Mouse (Mus musculus): ENCODE results near the gene Kif26b. TPM values are rescaled to one million over a fixed set of nuclear protein-coding genes. Genes with fewer than 3 reads are reported as not detected.

The Kif26b gene
- total and polyA plus RNA-seq, 3 experiments: 0.86 to 3.0 (median 2.4) TPM

DNA sequence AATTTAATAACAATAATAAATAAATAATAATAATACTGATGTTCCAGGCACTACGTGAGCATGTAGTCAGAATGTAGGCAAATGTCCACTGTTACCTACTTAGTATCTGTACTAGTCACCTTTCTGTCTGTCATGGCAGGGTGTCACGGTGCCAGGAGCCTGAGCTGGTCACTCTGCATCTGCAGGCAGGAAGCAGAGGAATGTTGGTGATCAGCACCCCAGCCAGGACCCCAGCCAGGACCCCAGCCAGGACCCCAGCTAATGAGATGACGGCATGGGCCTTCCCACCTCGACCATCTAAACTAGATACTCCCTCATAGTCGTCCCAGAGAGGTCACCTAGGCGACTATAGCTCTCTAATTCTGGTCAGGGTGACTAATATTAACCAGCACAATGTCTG lies 288.6 kb downstream of the Kif26b start:
- Histone ChIP-seq H3K27me3 (ENCODE audit: control insufficient read depth, insufficient read depth, low read length) (no peaks in the 10 kb centered on the region), H3K4me1 (ENCODE audit: control insufficient read depth, insufficient read depth, low read length) (no peaks in the 10 kb centered on the region), H3K9ac (ENCODE audit: low read depth, low read length) (no peak overlapping the region), H3K4me3 (no peak overlapping the region), H3K27ac (no peak overlapping the region), H3K79me2 (replicated peaks; ENCODE audit: control insufficient read depth, insufficient read depth, low read length) (no peaks in the 10 kb centered on the region), H3K36me3 (ENCODE audit: control insufficient read depth, insufficient read depth, low read length) (no peaks in the 10 kb centered on the region)
- TF ChIP-seq POLR2A (IDR thresholded peaks at IDR 0.05; ENCODE audit: insufficient read depth, low read depth, low read length) (no peak), EP300 (IDR thresholded peaks at IDR 0.05; ENCODE audit: insufficient read depth, low read depth, low read length) (no peak), CTCF (IDR thresholded peaks at IDR 0.05) (no peak)
- 72% methylated on average over 6 of the region's 6 CpGs for WGBS
- DNase-seq: no peak
- intact Hi-C loops (cut with DNase I): no loop called here

DNA sequence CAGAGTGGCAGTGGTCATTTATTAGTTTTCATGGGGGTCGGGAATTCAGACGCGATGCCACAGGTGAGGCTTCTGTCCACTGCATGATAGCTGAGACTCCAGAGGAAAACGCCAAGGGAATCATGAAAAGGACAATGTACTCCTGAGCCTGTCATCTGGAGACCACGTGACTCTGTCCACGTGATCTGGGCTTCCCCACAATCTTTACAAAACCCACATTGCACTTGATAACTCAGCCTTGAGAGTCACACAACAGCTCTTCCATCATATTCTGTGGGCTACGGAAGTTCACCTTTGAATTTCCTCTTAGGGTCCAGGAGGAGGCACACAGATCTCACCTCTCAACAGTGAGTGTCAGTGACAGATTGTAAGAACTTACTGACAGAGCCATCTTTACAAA lies 290.1 kb downstream of the Kif26b start:
- 73% methylated on average over 7 of the region's 7 CpGs for WGBS
- Histone ChIP-seq H3K9ac (ENCODE audit: low read depth, low read length) (no peak overlapping the region), H3K27ac (no peak overlapping the region), H3K4me1 (ENCODE audit: control insufficient read depth, insufficient read depth, low read length) (no peaks in the 10 kb centered on the region), H3K4me3 (no peak overlapping the region), H3K27me3 (ENCODE audit: control insufficient read depth, insufficient read depth, low read length) (no peaks in the 10 kb centered on the region), H3K79me2 (replicated peaks; ENCODE audit: control insufficient read depth, insufficient read depth, low read length) (no peaks in the 10 kb centered on the region), H3K36me3 (ENCODE audit: control insufficient read depth, insufficient read depth, low read length) (no peaks in the 10 kb centered on the region)
- no peak for DNase-seq
- intact Hi-C loops (cut with DNase I): no loop called here
- no peak for TF ChIP-seq EP300 (IDR thresholded peaks at IDR 0.05; ENCODE audit: insufficient read depth, low read depth, low read length)
- TF ChIP-seq POLR2A (IDR thresholded peaks at IDR 0.05; ENCODE audit: insufficient read depth, low read depth, low read length): no peak
- TF ChIP-seq CTCF (IDR thresholded peaks at IDR 0.05): no peak

DNA sequence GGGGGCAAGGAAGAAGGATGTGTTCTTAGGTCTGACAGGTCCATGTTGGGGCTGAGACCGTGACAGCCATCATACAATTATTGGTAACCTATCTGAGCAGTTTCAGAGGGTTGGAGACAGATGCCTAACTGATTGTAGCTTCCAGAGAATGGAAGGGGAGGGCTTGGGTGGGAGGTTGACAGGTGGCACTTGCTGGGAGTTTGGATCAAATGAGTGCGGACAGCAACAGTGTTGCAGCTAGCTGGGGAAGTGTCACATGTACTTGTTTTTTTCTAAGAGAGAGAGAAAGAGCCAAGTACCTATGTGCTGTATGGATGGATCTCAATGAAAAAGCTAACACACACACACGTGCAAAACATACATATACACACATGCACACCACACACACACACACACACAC lies 291.2 kb downstream of the Kif26b start:
- Histone ChIP-seq H3K36me3 (ENCODE audit: control insufficient read depth, insufficient read depth, low read length) (no peaks in the 10 kb centered on the region), H3K27ac (no peak overlapping the region), H3K27me3 (ENCODE audit: control insufficient read depth, insufficient read depth, low read length) (no peaks in the 10 kb centered on the region), H3K4me1 (ENCODE audit: control insufficient read depth, insufficient read depth, low read length) (no peaks in the 10 kb centered on the region), H3K79me2 (replicated peaks; ENCODE audit: control insufficient read depth, insufficient read depth, low read length) (no peaks in the 10 kb centered on the region), H3K4me3 (no peak overlapping the region), H3K9ac (ENCODE audit: low read depth, low read length) (no peak overlapping the region)
- 88% methylated on average over 3 of the region's 3 CpGs for WGBS
- intact Hi-C loops (cut with DNase I): no loop called here
- TF ChIP-seq POLR2A (IDR thresholded peaks at IDR 0.05; ENCODE audit: insufficient read depth, low read depth, low read length) (no peak), EP300 (IDR thresholded peaks at IDR 0.05; ENCODE audit: insufficient read depth, low read depth, low read length) (no peak), CTCF (IDR thresholded peaks at IDR 0.05) (no peak)
- DNase-seq: no peak

- Histone ChIP-seq H3K9ac (ENCODE audit: low read depth, low read length) (no peak overlapping the region), H3K36me3 (ENCODE audit: control insufficient read depth, insufficient read depth, low read length) (no peaks in the 10 kb centered on the region), H3K27ac (no peak overlapping the region), H3K27me3 (ENCODE audit: control insufficient read depth, insufficient read depth, low read length) (no peaks in the 10 kb centered on the region), H3K4me1 (ENCODE audit: control insufficient read depth, insufficient read depth, low read length) (no peaks in the 10 kb centered on the region), H3K4me3 (no peak overlapping the region), H3K79me2 (replicated peaks; ENCODE audit: control insufficient read depth, insufficient read depth, low read length) (no peaks in the 10 kb centered on the region)
- WGBS: 80% methylated on average over 14 of the region's 14 CpGs
- intact Hi-C loops (cut with DNase I): no loop called here
- no peak for TF ChIP-seq EP300 (IDR thresholded peaks at IDR 0.05; ENCODE audit: insufficient read depth, low read depth, low read length)
- DNase-seq: no peak
Measured at GRCm38 (mm10) chr1:178820556-178821435, 291.9 kb downstream of the Kif26b start.

GRCm38 (mm10) chr1:178824871-178825270 lies 295.9 kb downstream of the Kif26b start:
- no peaks in the 10 kb centered on the region for H3K4me1 ChIP-seq (ENCODE audit: control insufficient read depth, insufficient read depth, low read length)
- TF ChIP-seq CTCF (IDR thresholded peaks at IDR 0.05) (no peak), POLR2A (IDR thresholded peaks at IDR 0.05; ENCODE audit: insufficient read depth, low read depth, low read length) (no peak), EP300 (IDR thresholded peaks at IDR 0.05; ENCODE audit: insufficient read depth, low read depth, low read length) (no peak)
- no peak overlapping the region for H3K27ac ChIP-seq
- WGBS: 79% methylated on average over 5 of the region's 5 CpGs
- intact Hi-C loops (cut with DNase I): no loop called here
- no peak overlapping the region for H3K4me3 ChIP-seq
- H3K79me2 ChIP-seq (replicated peaks; ENCODE audit: control insufficient read depth, insufficient read depth, low read length): no peaks in the 10 kb centered on the region
- H3K9ac ChIP-seq (ENCODE audit: low read depth, low read length): no peak overlapping the region
- H3K36me3 ChIP-seq (ENCODE audit: control insufficient read depth, insufficient read depth, low read length): no peaks in the 10 kb centered on the region
- H3K27me3 ChIP-seq (ENCODE audit: control insufficient read depth, insufficient read depth, low read length): no peaks in the 10 kb centered on the region
- DNase-seq: no peak

- no peak overlapping the region for H3K27ac ChIP-seq
- H3K9ac ChIP-seq (ENCODE audit: low read depth, low read length): no peak overlapping the region
- no peaks in the 10 kb centered on the region for H3K36me3 ChIP-seq (ENCODE audit: control insufficient read depth, insufficient read depth, low read length)
- no peak for DNase-seq
- WGBS: 89% methylated on average over 3 of the region's 3 CpGs
- intact Hi-C loops (cut with DNase I): no loop called here
- no peak overlapping the region for H3K4me3 ChIP-seq
- no peaks in the 10 kb centered on the region for H3K27me3 ChIP-seq (ENCODE audit: control insufficient read depth, insufficient read depth, low read length)
- no peaks in the 10 kb centered on the region for H3K4me1 ChIP-seq (ENCODE audit: control insufficient read depth, insufficient read depth, low read length)
- no peaks in the 10 kb centered on the region for H3K79me2 ChIP-seq (replicated peaks; ENCODE audit: control insufficient read depth, insufficient read depth, low read length)
- TF ChIP-seq EP300 (IDR thresholded peaks at IDR 0.05; ENCODE audit: insufficient read depth, low read depth, low read length) (no peak), POLR2A (IDR thresholded peaks at IDR 0.05; ENCODE audit: insufficient read depth, low read depth, low read length) (no peak), CTCF (IDR thresholded peaks at IDR 0.05) (no peak)
Measured at GRCm38 (mm10) chr1:178827223-178827622, 298.3 kb downstream of the Kif26b start.
